Mouse (Mus musculus) thymus, adult 2 months (tissue): ENCODE measurements at regions not wholly inside any gene's neighbourhood (a gene's known extent, or its start where the extent isn't known, plus 50 kb on each side); places are given as distances from the start of the nearest gene placed in this dataset.

Source experiments
- CTCF ChIP-seq: fragments of 200-500 bp; IDR thresholded peaks from 2 replicates; pipeline ENCODE4 v1.5.1; 2012; ENCODE audit warnings: mild to moderate bottlenecking, control low read depth, low read length, moderate library complexity, borderline replicate concordance; ENCODE audit not compliant: control insufficient read depth, poor library complexity, insufficient read depth; ENCODE audit errors: extremely low read depth
- POLR2A ChIP-seq: fragments of 200-500 bp; IDR thresholded peaks from 2 replicates; pipeline ENCODE4 v1.6.1; 2012; ENCODE audit warnings: mild to moderate bottlenecking, low read length, control low read depth, moderate library complexity; ENCODE audit not compliant: control insufficient read depth, poor library complexity, insufficient read depth; ENCODE audit errors: extremely low read depth

- TF ChIP-seq POLR2A (no peak), CTCF (no peak)
Measured at GRCm38 (mm10) chr13:107791770-107792169, 252.5 kb upstream of the Smim15 start.
